Comparison of ENCODE assay signal across 20 mouse cellular contexts in the genomic region with DNA sequence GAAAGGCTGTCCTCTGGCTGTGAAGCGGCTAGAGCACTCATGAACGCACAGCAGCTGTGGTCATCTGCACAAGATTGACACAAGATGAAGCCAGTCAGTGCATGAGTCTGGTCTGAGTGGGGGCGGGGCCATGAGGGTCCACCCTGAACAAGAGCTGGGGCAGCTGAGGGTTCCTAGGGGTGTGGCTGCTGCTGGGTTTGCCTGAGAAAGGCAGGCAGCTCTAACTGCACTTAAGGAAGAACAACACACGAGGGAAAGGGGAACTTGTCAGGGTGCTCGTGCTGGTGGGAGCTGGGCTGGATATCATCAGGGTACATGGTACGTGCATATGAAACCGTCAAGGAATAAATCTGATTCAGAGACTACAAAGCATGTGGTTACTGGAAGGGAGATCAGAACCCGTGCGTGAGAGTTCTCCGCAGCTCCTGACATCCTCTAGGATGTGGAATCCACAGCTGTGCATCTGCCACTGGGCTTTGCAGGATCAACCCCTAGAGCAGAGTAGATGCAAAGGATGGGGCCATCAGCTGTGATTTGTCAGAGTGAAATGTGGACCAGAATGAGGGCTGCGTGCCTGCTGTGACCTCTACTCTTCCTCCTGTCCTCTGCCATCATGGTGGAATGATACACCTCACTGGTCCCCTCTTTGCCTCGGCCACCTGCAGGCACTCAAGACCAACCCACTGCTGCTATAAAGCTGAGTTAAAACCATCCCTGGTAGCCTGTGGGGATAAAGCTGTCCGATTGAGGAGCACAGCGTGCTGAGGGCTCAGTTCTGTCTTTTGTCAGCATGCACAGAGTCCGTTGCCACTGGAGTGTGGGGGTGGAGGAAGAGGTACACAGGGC. TPM values are rescaled to one million over a fixed set of nuclear protein-coding genes. Genes with fewer than 3 reads are reported as not detected.
DNase-seq lines count a peak whose midpoint lies in the region; ATAC-seq and TF ChIP-seq lines count a peak whose summit lies in the region.
"Had no signal": no experiment of that assay in that cellular context is flagged by ENCODE, and none has a peak within 500 bp of the region (broad histone marks: within the 10 kb centered on the region; RNA-seq: fewer than 3 reads in every experiment).

No protein-coding gene starts in this region.

- H3K27me3 ChIP-seq in liver, postnatal 0 days (ENCODE audit: insufficient read depth, low read length) = no peaks in the 10 kb centered on the region
- H3K27me3 ChIP-seq: forebrain, embryonic 15.5 days; heart, embryonic 13.5 days had no signal

- no peak overlapping the region for H3K9ac ChIP-seq in liver, postnatal 0 days (replicated peaks)
- H3K9ac ChIP-seq: forebrain, embryonic 15.5 days; heart, embryonic 13.5 days; liver, embryonic 14.5 days had no signal

- no peaks in the 10 kb centered on the region for H3K9me3 ChIP-seq in liver, postnatal 0 days (ENCODE audit: low read length)
- H3K9me3 ChIP-seq: forebrain, embryonic 15.5 days; heart, embryonic 13.5 days had no signal

- 69% methylated on average over 15 of the region's 15 CpGs for WGBS in liver, postnatal 0 days (ENCODE audit: insufficient replicate concordance)

- DNase-seq in embryo, embryonic 10 days (ENCODE audit: low spot score) = peak; percentile 28
- DNase-seq in embryo, embryonic 9.5 days (ENCODE audit: extremely low spot score) = no peak
- DNase-seq in layer of hippocampus, adult 2 months (ENCODE audit: low spot score in 2 of 2) = no peak
- no peak for DNase-seq in layer of hippocampus, adult 11-12 months (ENCODE audit: low spot score)
- DNase-seq in NIH3T3 (ENCODE audit: low read depth) = peak; percentile 21
- DNase-seq in spleen, adult 18-20 months = no peak
- DNase-seq in liver, postnatal 0 days = no peak
- DNase-seq: adrenal gland, postnatal 10 days; B cell, adult 2 months; kidney, postnatal 25 days; lung, postnatal 10 days; thymus, adult 18-20 months had no signal

- no peak for TF ChIP-seq EP300 in liver, postnatal 0 days (IDR thresholded peaks at IDR 0.05; ENCODE audit: low read depth)

- no peaks in the 10 kb centered on the region for H3K4me1 ChIP-seq in liver, postnatal 0 days (ENCODE audit: insufficient read depth)
- H3K4me1 ChIP-seq: midbrain, embryonic 10.5 days had no signal

- no peak for TF ChIP-seq CTCF in layer of hippocampus, adult 2 months (conservative IDR thresholded peaks at IDR 0.05)
- TF ChIP-seq CTCF in liver, postnatal 0 days (IDR thresholded peaks at IDR 0.05; ENCODE audit: low read depth) = no peak

- no peak overlapping the region for H3K4me2 ChIP-seq in liver, postnatal 0 days (ENCODE audit: low read depth, low read length)
- H3K4me2 ChIP-seq: forebrain, embryonic 15.5 days; heart, embryonic 13.5 days had no signal

- H3K27ac ChIP-seq in layer of hippocampus, adult 2 months = peak overlapping the region; percentile 91
- H3K27ac ChIP-seq in liver, postnatal 0 days (ENCODE audit: low read depth) = no peak overlapping the region
- H3K27ac ChIP-seq: forebrain, embryonic 15.5 days; heart, embryonic 13.5 days; liver, embryonic 14.5 days; midbrain, embryonic 10.5 days had no signal

- ATAC-seq in granulocyte monocyte progenitor cell, adult 5-6 weeks (replicated peaks; ENCODE audit: poor library complexity, severe bottlenecking) = peak; percentile 25; the same call in 1 of the 2 replicates
- ATAC-seq in liver, postnatal 0 days = no peak
- ATAC-seq: forebrain, embryonic 15.5 days; intestine, postnatal 0 days had no signal

- H3K4me3 ChIP-seq in layer of hippocampus, adult 2 months = no peak overlapping the region
- no peak overlapping the region for H3K4me3 ChIP-seq in liver, postnatal 0 days (ENCODE audit: low read depth, low read length)
- H3K4me3 ChIP-seq: forebrain, embryonic 15.5 days; heart, embryonic 13.5 days; midbrain, embryonic 10.5 days had no signal

- no peaks in the 10 kb centered on the region for H3K36me3 ChIP-seq in liver, postnatal 0 days (replicated peaks; ENCODE audit: insufficient read depth, low read length)
- H3K36me3 ChIP-seq: forebrain, embryonic 15.5 days; heart, embryonic 13.5 days; midbrain, embryonic 10.5 days had no signal

RNA-seq across cellular contexts. Expression of a gene that starts 14.0 kb away (rescaled TPM):
- total RNA-seq in layer of hippocampus, adult 2 months (2021) = 10 to 100 TPM; 81.4 to 86.7 TPM
- total RNA-seq in granulocyte monocyte progenitor cell, adult 5-6 weeks (2014; fragmentation: Nextera tagmentation) = 0.19 TPM in 1 of 2 replicates, not detected in the other
- total RNA-seq in granulocyte monocyte progenitor cell, adult 5-6 weeks (2017) = not detected in 2 replicates
- polyA plus RNA-seq in liver, postnatal 0 days (2015; fragmentation: Nextera tagmentation; extraction: Ambion mirVana) = 0.07 TPM in 1 of 2 replicates, not detected in the other
- total RNA-seq: hematopoietic stem cell, adult 5-6 weeks; neutrophil, adult 5-6 weeks had no signal

RNA-seq across cellular contexts. Expression of a gene that starts 45.2 kb away (rescaled TPM):
- total RNA-seq in layer of hippocampus, adult 2 months (2021) = under 1 TPM; 0.39 to 0.41 TPM
- not detected in 2 replicates for total RNA-seq in granulocyte monocyte progenitor cell, adult 5-6 weeks (2014; fragmentation: Nextera tagmentation)
- total RNA-seq in granulocyte monocyte progenitor cell, adult 5-6 weeks (2017) = not detected in 2 replicates
- not detected in 2 replicates for polyA plus RNA-seq in liver, postnatal 0 days (2015; fragmentation: Nextera tagmentation; extraction: Ambion mirVana)
- total RNA-seq: hematopoietic stem cell, adult 5-6 weeks had no signal

RNA-seq across cellular contexts. Expression of a gene that starts 45.3 kb away (rescaled TPM):
- 10 to 100 TPM; 24.6 to 26.0 TPM for total RNA-seq in layer of hippocampus, adult 2 months (2021)
- 0.39 and 1.7 TPM in 2 replicates for total RNA-seq in granulocyte monocyte progenitor cell, adult 5-6 weeks (2014; fragmentation: Nextera tagmentation)
- total RNA-seq in granulocyte monocyte progenitor cell, adult 5-6 weeks (2017) = 0.60 and 0.67 TPM in 2 replicates
- 0.19 and 0.27 TPM in 2 replicates for polyA plus RNA-seq in liver, postnatal 0 days (2015; fragmentation: Nextera tagmentation; extraction: Ambion mirVana)

Comparison
In these comparisons a context has a peak if more than half of its experiments do, and no peak if none do; other contexts are left out.
1. DNase-seq: peak in embryo, embryonic 10 days (single experiment) and NIH3T3 (single experiment); none in embryo, embryonic 9.5 days (single experiment), layer of hippocampus, adult 2 months (0 of 2), layer of hippocampus, adult 11-12 months (single experiment), spleen, adult 18-20 months (0 of 2) and liver, postnatal 0 days (single experiment).
2. RNA of a gene that starts 14.0 kb away (total RNA-seq): 81.4 to 86.7 TPM in layer of hippocampus, adult 2 months; 0.19 TPM in granulocyte monocyte progenitor cell, adult 5-6 weeks; every median in the first group is over 10 times any median in the second.
3. RNA of a gene that starts 45.3 kb away (total RNA-seq): 24.6 to 26.0 TPM in layer of hippocampus, adult 2 months; 0.39 to 1.7 TPM in granulocyte monocyte progenitor cell, adult 5-6 weeks; every median in the first group is over 4 times any median in the second.